Mouse (Mus musculus): ENCODE data around the gene Ptprj. TPM values are rescaled to one million over a fixed set of nuclear protein-coding genes. Genes with fewer than 3 reads are reported as not detected.
A peak's percentile ranks its signal among the peaks of the same experiment; 100 is the strongest.

The Ptprj gene
- polyA plus RNA-seq, 1 experiment from 2014 or later: 5.4 TPM

DNA sequence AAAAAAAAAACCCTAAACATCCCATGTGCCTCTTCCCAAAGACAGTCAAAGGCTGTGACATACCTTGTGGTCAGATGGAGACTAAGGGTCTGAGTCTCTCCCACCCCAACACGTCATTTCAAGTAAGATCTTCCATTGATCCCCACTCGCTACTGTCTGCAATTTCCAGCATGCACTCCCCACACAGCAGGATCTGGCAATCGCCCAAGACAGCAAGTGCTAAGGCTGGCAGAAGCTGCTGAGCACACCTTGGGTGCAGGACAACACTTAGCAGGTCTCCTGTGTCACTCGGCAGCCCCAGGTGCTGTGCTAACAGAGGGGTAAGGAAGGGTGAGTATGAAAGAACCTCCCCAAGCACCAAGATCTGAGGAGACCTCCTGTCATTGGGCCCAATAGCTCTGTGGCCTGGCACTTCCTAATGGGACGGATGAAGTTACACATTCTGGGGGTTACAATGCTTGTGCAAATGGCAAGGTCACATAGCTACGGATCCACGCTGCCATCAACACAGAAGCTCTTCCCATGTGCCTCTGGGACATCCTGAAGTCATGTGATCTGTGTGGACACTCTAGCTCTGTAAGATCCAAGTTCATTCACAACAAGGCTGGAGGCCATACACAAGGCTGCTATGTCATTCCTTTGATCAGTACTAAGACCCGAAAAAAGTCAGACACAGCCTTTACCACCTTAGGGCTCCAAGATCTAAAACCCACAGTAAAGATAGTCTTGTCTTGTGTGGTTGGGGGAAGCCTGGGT is 13.5 kb downstream of the Ptprj start:
- no peak for DNase-seq
- no peak overlapping the region for H3K27ac ChIP-seq (ENCODE audit: low read depth)
- WGBS: 68% methylated on average over 8 of the region's 8 CpGs

GRCm38 (mm10) chr2:90566046-90566445 is 14.4 kb downstream of the Ptprj start:
- Histone ChIP-seq H3K9me3 (ENCODE audit: low read depth, low read length) (no peaks in the 10 kb centered on the region), H3K27me3 (ENCODE audit: insufficient read depth, low read length) (no peaks in the 10 kb centered on the region), H3K36me3 (ENCODE audit: insufficient read depth) (no peaks in the 10 kb centered on the region), H3K4me2 (no peak overlapping the region), H3K27ac (ENCODE audit: low read depth) (no peak overlapping the region), H3K9ac (no peak overlapping the region), H3K4me1 (ENCODE audit: insufficient read depth) (no peaks in the 10 kb centered on the region; the same call in 1 of the 2 replicates), H3K4me3 (ENCODE audit: low read depth, low read length) (no peak overlapping the region)
- no peak for TF ChIP-seq CTCF (IDR thresholded peaks at IDR 0.05; ENCODE audit: low read depth)
- WGBS: 59% methylated on average over 7 of the region's 7 CpGs
- no peak for DNase-seq
- peak; percentile 31; the same call in 1 of the 2 replicates for ATAC-seq (ENCODE audit: insufficient read depth)

More for the DNA sequence above, 13.5 kb downstream of the Ptprj start:
- TF ChIP-seq CTCF (IDR thresholded peaks at IDR 0.05; ENCODE audit: low read depth): no peak
- Histone ChIP-seq H3K4me2 (no peak overlapping the region), H3K4me3 (ENCODE audit: low read depth, low read length) (no peak overlapping the region), H3K4me1 (ENCODE audit: insufficient read depth) (no peaks in the 10 kb centered on the region; the same call in 1 of the 2 replicates), H3K27me3 (ENCODE audit: insufficient read depth, low read length) (no peaks in the 10 kb centered on the region), H3K9ac (no peak overlapping the region), H3K9me3 (ENCODE audit: low read depth, low read length) (no peaks in the 10 kb centered on the region), H3K36me3 (ENCODE audit: insufficient read depth) (no peaks in the 10 kb centered on the region)
- ATAC-seq (ENCODE audit: insufficient read depth): no peak

DNA sequence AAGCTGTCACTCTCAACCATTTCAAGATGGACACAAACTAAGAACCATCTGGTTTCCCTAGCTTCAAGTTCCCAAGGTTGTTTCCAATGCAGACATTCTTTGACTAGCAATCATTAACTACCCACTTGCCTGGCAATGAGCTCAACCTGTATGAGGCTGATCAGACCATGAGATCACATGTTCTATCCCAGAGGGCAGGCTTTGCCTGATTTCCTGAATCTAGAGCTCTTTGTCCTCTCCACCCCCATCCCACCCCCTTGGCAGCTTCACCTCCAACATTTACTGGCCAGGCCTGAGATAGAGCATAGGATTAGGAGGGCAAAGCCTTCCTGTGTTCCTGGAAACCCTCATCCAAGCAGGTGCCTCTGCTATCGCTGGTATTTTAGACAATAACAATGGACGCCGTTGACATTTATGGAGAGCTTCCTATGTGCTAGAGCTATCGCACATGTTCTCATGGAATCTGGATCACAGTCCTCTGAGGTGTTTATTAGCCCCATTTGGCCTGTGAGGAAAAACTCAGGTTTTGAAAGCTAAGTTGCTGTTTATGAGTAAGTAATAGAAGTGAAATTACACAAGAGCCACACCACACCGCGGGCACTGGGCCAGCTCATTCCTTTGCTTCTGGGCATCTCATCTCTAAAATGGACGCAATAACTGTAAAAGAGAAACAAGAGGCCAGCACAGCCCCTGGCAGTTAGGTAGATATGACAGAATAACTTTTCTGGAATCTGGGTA is 15.1 kb downstream of the Ptprj start:
- Histone ChIP-seq H3K4me2 (no peak overlapping the region), H3K4me1 (ENCODE audit: insufficient read depth) (no peaks in the 10 kb centered on the region; the same call in 1 of the 2 replicates), H3K4me3 (ENCODE audit: low read depth, low read length) (no peak overlapping the region), H3K9ac (no peak overlapping the region), H3K27me3 (ENCODE audit: insufficient read depth, low read length) (no peaks in the 10 kb centered on the region), H3K27ac (ENCODE audit: low read depth) (no peak overlapping the region), H3K36me3 (ENCODE audit: insufficient read depth) (no peaks in the 10 kb centered on the region), H3K9me3 (ENCODE audit: low read depth, low read length) (no peaks in the 10 kb centered on the region)
- DNase-seq (peak; percentile 23), ATAC-seq (ENCODE audit: insufficient read depth) (no peak)
- TF ChIP-seq CTCF (IDR thresholded peaks at IDR 0.05; ENCODE audit: low read depth): no peak
- 86% methylated on average over 7 of the region's 7 CpGs for WGBS

DNA sequence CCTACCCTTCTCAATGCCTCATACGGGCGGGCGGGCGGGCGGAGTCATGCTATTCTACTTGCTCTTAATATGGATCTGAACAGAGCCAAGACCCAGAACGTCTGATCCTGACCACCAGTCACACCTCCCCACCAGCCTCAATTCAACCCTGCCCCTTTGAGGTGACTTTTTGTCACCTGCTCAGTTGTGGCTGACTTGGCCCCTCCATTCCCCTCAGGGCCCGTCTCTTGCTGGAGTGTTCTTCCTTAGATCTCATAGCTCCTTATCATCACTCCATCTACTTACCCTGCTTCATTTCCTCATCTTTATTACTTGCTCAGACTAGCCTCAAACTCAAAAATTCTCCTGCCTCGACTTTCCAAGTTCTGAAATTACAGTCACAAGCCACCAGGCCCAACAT is 15.9 kb downstream of the Ptprj start:
- Histone ChIP-seq H3K9me3 (ENCODE audit: low read depth, low read length) (no peaks in the 10 kb centered on the region), H3K4me1 (ENCODE audit: insufficient read depth) (no peaks in the 10 kb centered on the region; the same call in 1 of the 2 replicates), H3K27ac (ENCODE audit: low read depth) (no peak overlapping the region), H3K27me3 (ENCODE audit: insufficient read depth, low read length) (no peaks in the 10 kb centered on the region), H3K36me3 (ENCODE audit: insufficient read depth) (no peaks in the 10 kb centered on the region), H3K9ac (no peak overlapping the region), H3K4me2 (no peak overlapping the region), H3K4me3 (ENCODE audit: low read depth, low read length) (no peak overlapping the region)
- no peak for TF ChIP-seq CTCF (IDR thresholded peaks at IDR 0.05; ENCODE audit: low read depth)
- 85% methylated on average over 8 of the region's 8 CpGs for WGBS
- DNase-seq (no peak), ATAC-seq (ENCODE audit: insufficient read depth) (no peak)

DNA sequence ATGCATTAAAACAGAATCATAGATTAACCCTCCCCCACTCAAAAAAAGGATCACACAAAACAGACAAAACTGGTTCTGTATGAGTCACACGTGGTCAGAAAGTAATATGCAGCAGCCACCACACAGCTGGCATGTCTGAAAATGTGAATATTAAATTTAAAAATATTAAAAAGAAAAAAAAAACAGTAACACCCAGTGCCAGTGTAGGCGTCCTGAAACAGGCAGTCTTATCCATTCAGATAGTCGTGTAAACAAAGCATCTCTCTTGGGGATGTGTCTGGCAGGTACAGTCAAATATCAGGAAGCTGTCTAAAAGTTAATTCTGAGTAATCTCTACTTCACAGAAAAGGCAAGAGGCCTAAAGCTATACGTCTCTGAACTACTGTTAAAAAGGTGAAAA is 17.3 kb downstream of the Ptprj start:
- DNase-seq (no peak), ATAC-seq (ENCODE audit: insufficient read depth) (no peak)
- H3K9me3 ChIP-seq (ENCODE audit: low read depth, low read length): no peaks in the 10 kb centered on the region
- 55% methylated on average over 4 of the region's 4 CpGs for WGBS
- no peak overlapping the region for H3K4me2 ChIP-seq
- no peaks in the 10 kb centered on the region; the same call in 1 of the 2 replicates for H3K4me1 ChIP-seq (ENCODE audit: insufficient read depth)
- H3K36me3 ChIP-seq (ENCODE audit: insufficient read depth): no peaks in the 10 kb centered on the region
- no peak overlapping the region for H3K4me3 ChIP-seq (ENCODE audit: low read depth, low read length)
- no peak for TF ChIP-seq CTCF (IDR thresholded peaks at IDR 0.05; ENCODE audit: low read depth)
- no peak overlapping the region for H3K9ac ChIP-seq
- H3K27me3 ChIP-seq (ENCODE audit: insufficient read depth, low read length): no peaks in the 10 kb centered on the region
- no peak overlapping the region for H3K27ac ChIP-seq (ENCODE audit: low read depth)

- H3K9ac ChIP-seq: no peak overlapping the region
- WGBS: 60% methylated on average over 8 of the region's 8 CpGs
- no peaks in the 10 kb centered on the region for H3K27me3 ChIP-seq (ENCODE audit: insufficient read depth, low read length)
- H3K36me3 ChIP-seq (ENCODE audit: insufficient read depth): no peaks in the 10 kb centered on the region
- H3K9me3 ChIP-seq (ENCODE audit: low read depth, low read length): no peaks in the 10 kb centered on the region
- H3K4me2 ChIP-seq: no peak overlapping the region
- no peak overlapping the region for H3K4me3 ChIP-seq (ENCODE audit: low read depth, low read length)
- ATAC-seq (ENCODE audit: insufficient read depth) (no peak), DNase-seq (no peak)
- TF ChIP-seq CTCF (IDR thresholded peaks at IDR 0.05; ENCODE audit: low read depth): no peak
- no peaks in the 10 kb centered on the region; the same call in 1 of the 2 replicates for H3K4me1 ChIP-seq (ENCODE audit: insufficient read depth)
- H3K27ac ChIP-seq (ENCODE audit: low read depth): no peak overlapping the region
Observed at GRCm38 (mm10) chr2:90562126-90562670, 18.2 kb downstream of the Ptprj start.

All from lung, embryonic 14.5 days (tissue).